Mouse (Mus musculus) megakaryocyte progenitor cell, adult 5-6 weeks (primary cell): ENCODE measurements at regions not wholly inside any gene's neighbourhood (a gene's known extent, or its start where the extent isn't known, plus 50 kb on each side); places are given as distances from the start of the nearest gene placed in this dataset.

Source experiments
- ATAC-seq: replicated peaks from 2 replicates; pipeline ENCODE4 v1.8.0; 2016; ENCODE audit warnings: mild to moderate bottlenecking, moderate TSS enrichment, inconsistent platforms; ENCODE audit not compliant: poor library complexity

- peak; percentile 90 for ATAC-seq
Observed at GRCm38 (mm10) chr1:35860779-35861178, 207.4 kb upstream of the Hs6st1 start.

GRCm38 (mm10) chr1:35862196-35862595, 206.0 kb upstream of the Hs6st1 start:
- peak; percentile 43 for ATAC-seq

- no peak for ATAC-seq
Observed at GRCm38 (mm10) chr1:35862661-35863060, 205.5 kb upstream of the Hs6st1 start.

- no peak for ATAC-seq
Observed at GRCm38 (mm10) chr1:35864246-35864645, 204.0 kb upstream of the Hs6st1 start.

- ATAC-seq: no peak
Observed at GRCm38 (mm10) chr1:35865263-35865662, 202.9 kb upstream of the Hs6st1 start.

- no peak for ATAC-seq
Observed at GRCm38 (mm10) chr1:35866643-35867042, 201.6 kb upstream of the Hs6st1 start.

GRCm38 (mm10) chr1:35869381-35870143, 198.6 kb upstream of the Hs6st1 start:
- peak; percentile 84 for ATAC-seq

- peak; percentile 46 for ATAC-seq
Observed at GRCm38 (mm10) chr1:35870144-35870827, 197.9 kb upstream of the Hs6st1 start.

- ATAC-seq: no peak
Observed at GRCm38 (mm10) chr1:35873038-35873437, 195.2 kb upstream of the Hs6st1 start.

- ATAC-seq: peak; percentile 37
Observed at GRCm38 (mm10) chr1:35875210-35875811, 192.9 kb upstream of the Hs6st1 start.

GRCm38 (mm10) chr1:35878426-35878825, 189.8 kb upstream of the Hs6st1 start:
- no peak for ATAC-seq

GRCm38 (mm10) chr1:35879388-35880093, 188.7 kb upstream of the Hs6st1 start:
- ATAC-seq: no peak

GRCm38 (mm10) chr1:35880562-35881265, 187.5 kb upstream of the Hs6st1 start:
- ATAC-seq: no peak

- no peak for ATAC-seq
Observed at GRCm38 (mm10) chr1:35881521-35881920, 186.7 kb upstream of the Hs6st1 start.

GRCm38 (mm10) chr1:35882101-35882500, 186.1 kb upstream of the Hs6st1 start:
- no peak for ATAC-seq

- ATAC-seq: peak; percentile 24
Observed at GRCm38 (mm10) chr1:35889731-35890499, 178.3 kb upstream of the Hs6st1 start.

- ATAC-seq: peak; percentile 73
Observed at GRCm38 (mm10) chr1:35890500-35890900, 177.7 kb upstream of the Hs6st1 start.

GRCm38 (mm10) chr1:35899536-35899935, 168.7 kb upstream of the Hs6st1 start:
- ATAC-seq: no peak

- ATAC-seq: no peak
Observed at GRCm38 (mm10) chr1:35904001-35904547, 164.1 kb upstream of the Hs6st1 start.

GRCm38 (mm10) chr1:35913551-35913950, 154.6 kb upstream of the Hs6st1 start:
- no peak for ATAC-seq
